Mouse (Mus musculus) thymus, adult 2 months (tissue): Measurements from ENCODE around the gene Knstrn. TPM values are rescaled to one million over a fixed set of nuclear protein-coding genes. Genes with fewer than 3 reads are reported as not detected.

ENCODE experiments used
- DNase-seq: peaks from one replicate; pipeline ENCODE4 v3.0.0; 2021
- H3K27ac ChIP-seq: fragments of 200-500 bp; 2 replicates; pipeline ENCODE4 v1.5.1; 2012; ENCODE audit warnings: low read length, control low read depth; ENCODE audit not compliant: control insufficient read depth, insufficient read depth
- H3K27me3 ChIP-seq: fragments of 200-500 bp; 2 replicates; pipeline ENCODE4 v1.6.1; 2012; ENCODE audit warnings: mild to moderate bottlenecking, low read length, moderate library complexity, mixed read lengths; ENCODE audit not compliant: control insufficient read depth, insufficient read depth
- H3K36me3 ChIP-seq: fragments of 200-500 bp; 2 replicates; pipeline ENCODE4 v1.6.1; 2012; ENCODE audit warnings: mild to moderate bottlenecking, low read length, moderate library complexity; ENCODE audit not compliant: control insufficient read depth, insufficient read depth
- H3K4me1 ChIP-seq: fragments of 200-500 bp; replicated peaks from 2 replicates; pipeline ENCODE4 v1.6.1; 2012; ENCODE audit warnings: low read length; ENCODE audit not compliant: control insufficient read depth, insufficient read depth
- H3K4me3 ChIP-seq: fragments of 200-500 bp; 2 replicates; pipeline ENCODE4 v1.5.1; 2012; ENCODE audit warnings: mild to moderate bottlenecking, low read length, control low read depth, moderate library complexity; ENCODE audit not compliant: control insufficient read depth, insufficient read depth
- CTCF ChIP-seq: fragments of 200-500 bp; IDR thresholded peaks from 2 replicates; pipeline ENCODE4 v1.5.1; 2012; ENCODE audit warnings: mild to moderate bottlenecking, control low read depth, low read length, moderate library complexity, borderline replicate concordance; ENCODE audit not compliant: control insufficient read depth, poor library complexity, insufficient read depth; ENCODE audit errors: extremely low read depth
- POLR2A ChIP-seq: fragments of 200-500 bp; IDR thresholded peaks from 2 replicates; pipeline ENCODE4 v1.6.1; 2012; ENCODE audit warnings: mild to moderate bottlenecking, low read length, control low read depth, moderate library complexity; ENCODE audit not compliant: control insufficient read depth, poor library complexity, insufficient read depth; ENCODE audit errors: extremely low read depth
- whole genome bisulfite sequencing: fragments of 180-500 bp; shearing (Covaris S2); methylation state at CpG from one replicate; pipeline ENCODE4 v1.1.7; 2018; 5-methylcytosine and 5-hydroxymethylcytosine counted together
- polyA plus RNA-seq: library from polyadenylated mRNA; depleted of rRNA; stranded (reverse); fragments of >200 nt; gene quantifications from 2 replicates; pipeline ENCODE4 v1.2.3, GENCODE M21; 2012

Knstrn gene
- polyA plus RNA-seq, 1 experiment: 19.4 TPM

- H3K27ac ChIP-seq: no peak within 1 kb of the TSS
- DNase-seq: peak; percentile 85
- WGBS: 12% methylated on average over 39 of the region's 39 CpGs
These were observed 34.0 kb upstream of the Knstrn start, which contains the start of gene Disp2 for GRCm38 (mm10) chr2:118779504-118780480. TSS of gene Disp2 (plus strand) at chr2:118779719.

GRCm38 (mm10) chr2:118781115-118781514 lies 32.7 kb upstream of the Knstrn start:
- H3K36me3 ChIP-seq: no peaks in the 10 kb centered on the region
- TF ChIP-seq CTCF (no peak), POLR2A (no peak)
- no peak overlapping the region for H3K27ac ChIP-seq
- no peak overlapping the region for H3K4me3 ChIP-seq
- H3K27me3 ChIP-seq: no peaks in the 10 kb centered on the region
- peaks cover 8% of the 10 kb centered on the region; the same call in 1 of the 2 replicates for H3K4me1 ChIP-seq
- WGBS: 79% methylated on average over 1 of the region's 1 CpGs
- DNase-seq: no peak

More at GRCm38 (mm10) chr2:118779504-118780480, 34.0 kb upstream of the Knstrn start, which contains the start of gene Disp2:
- no peak within 1 kb of the TSS for H3K4me3 ChIP-seq
- peaks cover 8% of the 10 kb centered on the region; the same call in 1 of the 2 replicates for H3K4me1 ChIP-seq
- no peaks in the 10 kb centered on the region for H3K36me3 ChIP-seq
- H3K27me3 ChIP-seq: no peaks in the 10 kb centered on the region
- TF ChIP-seq CTCF (0 out of 2 replicates have a peak, but pooled peaks have one; percentile 35), POLR2A (no peak)

GRCm38 (mm10) chr2:118782303-118782702 lies 31.5 kb upstream of the Knstrn start:
- no peak overlapping the region for H3K27ac ChIP-seq

GRCm38 (mm10) chr2:118783093-118783492 lies 30.7 kb upstream of the Knstrn start:
- H3K27ac ChIP-seq: no peak overlapping the region
- no peaks in the 10 kb centered on the region for H3K27me3 ChIP-seq
- 62% methylated on average over 5 of the region's 5 CpGs for WGBS
- peaks cover 8% of the 10 kb centered on the region; the same call in 1 of the 2 replicates for H3K4me1 ChIP-seq
- no peak overlapping the region for H3K4me3 ChIP-seq
- no peak for DNase-seq
- TF ChIP-seq CTCF (no peak), POLR2A (no peak)
- H3K36me3 ChIP-seq: no peaks in the 10 kb centered on the region

More at GRCm38 (mm10) chr2:118782303-118782702, 31.5 kb upstream of the Knstrn start:
- no peak for TF ChIP-seq CTCF
- no peak for TF ChIP-seq POLR2A
- Histone ChIP-seq H3K4me1 (peaks cover 8% of the 10 kb centered on the region; the same call in 1 of the 2 replicates), H3K27me3 (no peaks in the 10 kb centered on the region), H3K4me3 (no peak overlapping the region), H3K36me3 (no peaks in the 10 kb centered on the region)
- no peak for DNase-seq
- WGBS: 57% methylated on average over 4 of the region's 4 CpGs

- H3K27ac ChIP-seq: no peak overlapping the region
- H3K4me3 ChIP-seq: no peak overlapping the region
- 93% methylated on average over 7 of the region's 7 CpGs for WGBS
- no peaks in the 10 kb centered on the region for H3K36me3 ChIP-seq
- no peak for TF ChIP-seq CTCF
- H3K27me3 ChIP-seq: no peaks in the 10 kb centered on the region
- H3K4me1 ChIP-seq: peaks cover 8% of the 10 kb centered on the region; the same call in 1 of the 2 replicates
- no peak for DNase-seq
These were observed 30.1 kb upstream of the Knstrn start for GRCm38 (mm10) chr2:118783663-118784062.

GRCm38 (mm10) chr2:118786525-118786924 lies 27.3 kb upstream of the Knstrn start:
- DNase-seq: no peak
- no peaks in the 10 kb centered on the region for H3K36me3 ChIP-seq
- TF ChIP-seq POLR2A: no peak
- TF ChIP-seq CTCF: no peak
- H3K27me3 ChIP-seq: no peaks in the 10 kb centered on the region
- no peak overlapping the region for H3K27ac ChIP-seq
- H3K4me3 ChIP-seq: no peak overlapping the region
- WGBS: 82% methylated on average over 5 of the region's 5 CpGs
- H3K4me1 ChIP-seq: no peaks in the 10 kb centered on the region
